Mouse (Mus musculus) adrenal gland, postnatal 36 days (tissue): Measurements from ENCODE around the gene Asb17. TPM values are rescaled to one million over a fixed set of nuclear protein-coding genes. Genes with fewer than 3 reads are reported as not detected.
"Not testable (repeated sequence)": the region's sequence is repeated elsewhere in the genome, so short reads cannot be mapped to it uniquely, and the experiment has no call there.

Experiments used
- DNase-seq, 2 experiments: peaks; one replicate each; pipeline ENCODE4 v3.0.0; 2021; ENCODE audit warnings: mixed read lengths in 1 of 2
- total RNA-seq, 2 experiments: library from RNA; stranded (reverse); gene quantifications; 2 replicates each; pipeline ENCODE4 v1.2.3; 2021

Gene Asb17
- total RNA-seq, 2 experiments from 2014 or later, result not detected

DNA sequence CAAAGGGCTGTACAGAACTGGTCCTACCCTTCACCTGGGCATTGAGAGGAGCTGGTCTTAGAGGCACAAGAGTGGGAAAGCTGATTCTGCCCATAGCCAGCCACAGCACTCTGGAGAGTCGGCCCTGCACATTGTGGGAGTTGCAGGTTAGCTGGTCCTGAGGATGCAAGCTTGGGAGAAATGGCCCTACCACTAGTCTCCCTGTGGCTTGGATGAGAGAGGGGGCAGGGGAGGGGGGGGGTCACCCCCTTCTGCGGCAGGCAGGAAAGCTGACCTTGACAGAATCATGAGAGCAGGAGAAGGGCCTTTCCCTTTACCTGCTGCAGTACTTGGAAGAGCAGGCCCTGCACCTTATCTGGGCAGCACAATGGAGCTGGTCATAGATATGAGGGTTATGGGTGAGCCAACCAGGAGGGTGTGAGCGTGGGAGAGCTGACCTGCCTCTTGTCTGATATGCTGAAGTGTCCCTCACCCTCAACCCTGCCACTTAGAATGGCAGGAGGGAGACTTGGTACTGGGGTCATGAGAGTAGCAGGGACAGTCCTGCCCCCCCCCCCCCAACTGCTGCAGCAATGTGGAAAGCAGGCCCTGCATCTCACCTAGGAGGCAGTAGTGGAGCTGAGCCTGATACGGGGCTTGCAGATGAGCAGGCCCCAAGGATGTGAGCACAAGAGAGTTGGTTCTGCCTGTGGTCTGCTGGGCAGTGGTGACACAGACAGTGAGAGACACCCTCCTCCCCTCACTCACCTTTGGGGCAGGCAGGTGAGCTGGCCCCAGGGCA is 11.9 kb upstream of the Asb17 start:
- DNase-seq, result no peak

DNA sequence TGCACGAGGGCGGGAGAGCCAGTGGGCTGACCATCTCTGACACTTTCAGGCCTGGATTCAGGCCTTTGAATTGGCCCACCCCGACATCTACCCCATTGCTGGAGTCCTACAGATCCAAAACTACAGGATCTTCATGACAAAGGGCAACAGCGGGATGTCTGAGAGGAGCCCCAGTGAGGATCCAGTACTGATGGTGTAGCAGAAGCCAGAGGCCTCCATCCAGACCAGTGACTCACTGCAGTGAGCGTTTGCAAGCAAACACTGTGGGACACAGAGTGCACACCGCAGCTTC is 11.4 kb upstream of the Asb17 start:
- no peak for DNase-seq

DNA sequence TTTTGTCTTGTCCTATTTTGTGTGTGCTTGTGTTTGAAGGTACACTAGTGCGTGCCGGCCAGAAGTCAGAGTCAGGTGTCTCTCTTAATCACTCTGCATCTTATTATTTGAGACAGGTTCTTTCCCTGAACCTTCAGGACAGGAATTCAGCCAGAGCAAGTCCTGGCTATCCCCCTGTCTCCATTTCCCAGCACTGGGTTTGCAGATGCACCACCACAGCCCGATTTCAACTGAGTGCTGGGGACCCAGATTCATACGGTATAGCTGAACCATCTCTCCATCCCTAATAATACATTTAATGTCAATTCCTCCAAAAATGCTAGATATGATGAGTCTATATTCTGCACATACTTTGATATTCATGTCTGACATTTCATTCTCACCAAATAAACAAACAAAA is 9.9 kb upstream of the Asb17 start:
- DNase-seq, result no peak

DNA sequence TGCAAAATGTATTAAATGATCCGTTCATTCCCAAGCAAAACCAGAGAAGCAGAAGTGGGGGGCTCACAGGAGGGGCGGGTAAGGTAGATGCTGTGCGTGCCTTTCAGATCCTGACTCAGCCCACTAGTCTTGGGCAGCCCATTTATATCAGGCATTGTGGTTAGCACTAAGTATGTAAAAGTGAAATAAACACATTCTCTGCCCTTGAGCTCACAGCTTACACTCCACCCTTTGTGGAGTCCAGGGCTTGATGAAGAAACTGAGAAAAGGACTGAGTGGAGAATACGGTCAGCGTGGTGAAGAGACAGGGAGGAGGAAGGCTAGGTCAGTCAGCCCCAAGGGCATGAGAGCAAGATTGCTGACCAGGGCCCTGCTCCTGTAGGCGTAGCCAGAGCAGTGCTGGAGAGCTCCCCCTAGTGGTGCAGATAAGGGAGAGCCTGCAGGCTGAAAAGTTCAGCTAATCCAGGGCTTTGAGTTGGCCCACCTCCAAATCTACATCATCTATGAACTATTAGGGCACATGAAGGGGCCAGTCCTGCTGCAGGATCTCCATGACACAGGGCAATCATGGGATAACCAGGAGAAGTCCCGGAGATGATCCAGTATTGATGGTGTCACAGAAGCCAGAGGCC is 8.4 kb upstream of the Asb17 start:
- DNase-seq, result peak; percentile 83 to 89

DNA sequence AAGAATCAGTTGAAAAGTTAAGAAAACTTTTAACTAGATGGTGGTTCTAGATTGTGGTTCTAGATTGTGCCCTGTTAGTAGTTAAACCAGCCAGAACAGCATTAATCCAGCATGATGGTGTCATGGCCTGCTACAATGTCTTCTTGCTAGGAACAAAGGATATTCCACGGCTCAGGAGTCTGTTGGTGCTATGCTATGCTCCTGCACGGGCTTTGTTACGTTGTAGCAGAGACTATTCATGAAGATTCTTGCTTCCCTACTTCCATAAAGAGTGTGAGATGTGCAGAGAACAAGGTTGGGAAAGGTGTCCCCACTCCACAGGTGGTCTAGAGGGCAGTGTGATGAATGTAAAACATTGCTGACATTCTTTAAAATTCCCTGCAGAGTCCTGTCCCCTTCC is 7.7 kb upstream of the Asb17 start:
- DNase-seq, result no peak

DNA sequence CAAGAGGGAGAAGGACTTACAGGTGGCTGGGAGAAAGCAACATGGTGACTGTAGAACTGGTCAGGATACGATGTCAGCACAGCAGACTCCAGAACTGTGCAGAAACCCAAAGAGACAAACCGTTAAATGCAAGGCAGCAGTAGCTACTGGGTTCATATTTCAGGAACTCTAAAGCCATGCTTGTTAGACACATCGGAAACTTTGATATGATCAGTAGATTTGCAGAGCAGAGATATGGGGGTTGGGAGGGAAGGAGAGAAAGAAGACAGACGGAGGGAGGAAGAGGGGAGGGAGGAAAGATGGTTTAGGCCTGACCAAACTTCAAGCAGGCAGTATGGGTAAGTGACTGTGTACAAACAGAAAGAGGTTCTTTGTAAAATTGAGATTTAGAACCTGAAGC is 6.4 kb upstream of the Asb17 start:
- no peak for DNase-seq

DNA sequence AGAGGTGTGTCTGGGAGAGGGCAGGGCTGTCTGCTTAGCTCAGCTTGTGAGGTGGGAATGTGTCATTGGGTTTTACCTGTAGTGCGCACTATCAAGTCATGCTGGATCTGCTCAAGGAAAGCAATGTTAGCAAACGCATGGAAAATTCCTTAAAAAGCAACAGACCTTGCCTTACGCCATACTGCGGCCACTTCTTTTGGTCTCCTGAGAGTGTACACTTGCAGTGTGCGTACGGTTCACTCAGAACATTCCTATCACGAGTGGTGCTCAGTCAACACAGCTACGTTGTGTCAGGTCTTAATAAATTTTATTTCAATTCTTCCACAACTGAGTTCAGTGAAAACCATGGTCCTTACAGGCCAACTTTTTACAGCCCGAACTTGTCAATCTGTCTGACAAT is 748 bp downstream of the Asb17 start:
- DNase-seq, result no peak

DNA sequence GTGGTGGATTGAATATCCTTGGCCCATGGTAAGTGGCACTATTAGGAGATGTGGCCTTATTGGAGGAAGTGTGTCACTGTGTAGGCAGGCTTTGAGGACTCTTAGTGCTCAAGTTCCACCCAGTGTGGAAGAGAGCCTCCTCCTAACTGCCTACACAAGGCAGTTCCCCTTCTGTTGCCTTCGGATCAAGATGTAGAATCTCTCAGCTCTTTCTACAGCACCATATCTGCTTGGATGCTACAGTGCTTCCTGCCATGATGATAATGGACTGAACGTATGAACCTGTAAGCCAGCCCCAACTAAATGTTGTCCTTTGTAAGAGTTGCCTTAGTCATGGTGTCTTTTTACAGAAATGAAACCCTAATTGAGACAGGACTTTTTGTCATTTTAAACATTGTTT is 1.5 kb downstream of the Asb17 start:
- DNase-seq, result no peak

DNA sequence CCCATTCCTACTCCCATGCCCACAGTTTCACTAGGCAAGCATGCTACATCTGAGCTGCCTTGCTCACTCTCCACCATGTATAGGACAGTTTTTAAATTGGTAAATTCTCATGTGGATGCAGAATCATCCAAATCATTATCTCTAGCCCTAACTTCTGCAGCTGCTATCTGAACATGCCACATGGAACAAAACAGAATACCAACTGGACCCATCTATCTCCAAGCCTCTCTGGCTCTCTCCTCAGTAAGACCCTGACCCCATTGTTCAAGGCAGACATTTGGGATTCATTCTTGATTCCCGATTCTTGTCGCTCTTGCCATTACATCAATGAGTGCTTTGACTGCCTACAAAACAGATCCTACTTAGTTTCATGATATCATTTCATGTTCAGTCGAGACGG is 2.1 kb downstream of the Asb17 start:
- no peak for DNase-seq

DNA sequence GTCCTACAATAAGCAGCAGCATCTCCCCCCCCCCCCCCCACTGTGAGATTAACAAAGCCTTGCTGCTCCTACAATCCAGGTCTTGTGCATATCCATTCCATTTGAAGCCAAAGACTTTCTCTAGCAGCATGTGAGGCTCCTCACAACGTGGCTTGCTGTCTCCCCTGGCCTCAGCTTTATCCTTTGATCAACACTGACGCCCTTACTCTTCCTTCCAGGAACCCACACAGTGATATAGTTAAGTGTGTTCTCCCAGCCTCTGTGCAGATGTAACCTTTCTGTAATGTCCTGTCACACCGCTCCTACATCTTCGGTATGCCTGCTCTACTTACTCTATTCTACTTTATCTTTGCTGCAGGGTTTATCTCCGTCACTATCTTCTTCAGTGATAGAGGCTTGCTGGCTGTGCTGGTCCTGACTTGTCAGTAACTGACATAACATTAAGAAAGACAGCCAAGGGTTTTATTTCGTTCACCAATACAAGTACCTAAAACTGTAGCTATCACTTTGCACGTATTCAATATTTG is 3.3 kb downstream of the Asb17 start:
- DNase-seq, result no peak

DNA sequence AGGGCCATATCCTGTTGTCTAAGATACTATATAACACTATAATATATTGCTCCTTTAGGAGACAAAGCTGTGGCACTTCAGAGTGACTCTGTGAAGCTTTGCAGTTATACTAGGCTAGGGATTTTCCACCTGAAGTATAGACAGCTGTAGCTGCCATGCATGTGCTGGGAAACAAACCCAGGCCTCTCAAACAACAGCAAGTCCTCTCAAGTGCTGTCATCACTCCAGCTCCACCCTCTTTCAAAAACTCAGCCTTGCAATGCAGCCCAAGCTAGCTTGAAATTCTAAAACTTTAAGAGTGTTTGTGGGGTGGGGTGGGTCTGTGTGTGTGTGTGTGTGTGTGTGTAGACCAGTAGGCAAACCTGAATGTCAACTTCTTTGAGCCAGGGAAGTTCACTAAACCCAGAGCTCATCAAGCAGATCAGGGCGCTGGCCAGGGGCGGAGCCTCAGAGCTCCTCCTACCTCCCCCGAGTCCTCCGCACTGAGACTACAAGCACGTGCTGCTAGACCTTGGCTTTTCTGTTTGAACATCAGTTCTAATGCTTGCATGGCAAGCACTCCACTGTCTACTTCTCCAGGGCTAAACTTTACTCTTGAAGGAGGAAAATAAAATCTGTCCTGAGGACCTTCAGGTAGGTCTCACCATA is 5.5 kb downstream of the Asb17 start:
- peak; percentile 39 to 47 for DNase-seq

DNA sequence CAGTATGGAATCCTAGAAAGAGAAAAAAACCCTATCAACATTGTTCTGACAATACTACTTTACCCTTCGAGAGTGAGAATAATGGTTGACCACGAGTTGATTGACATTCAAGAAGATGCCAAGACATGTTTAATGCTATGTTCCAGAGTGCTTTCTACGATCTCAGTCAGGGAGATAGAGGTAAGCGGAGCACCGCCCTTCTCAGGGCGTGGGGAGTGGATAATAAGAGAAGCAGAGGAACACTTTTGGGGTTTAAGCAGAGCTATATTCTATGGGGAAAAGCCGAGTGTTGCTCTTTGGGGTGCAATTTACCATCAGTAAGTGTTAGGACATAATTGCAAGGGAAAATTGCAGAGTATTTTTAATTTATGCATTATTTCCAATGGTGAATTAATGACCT is 6.8 kb downstream of the Asb17 start:
- DNase-seq, result no peak

DNA sequence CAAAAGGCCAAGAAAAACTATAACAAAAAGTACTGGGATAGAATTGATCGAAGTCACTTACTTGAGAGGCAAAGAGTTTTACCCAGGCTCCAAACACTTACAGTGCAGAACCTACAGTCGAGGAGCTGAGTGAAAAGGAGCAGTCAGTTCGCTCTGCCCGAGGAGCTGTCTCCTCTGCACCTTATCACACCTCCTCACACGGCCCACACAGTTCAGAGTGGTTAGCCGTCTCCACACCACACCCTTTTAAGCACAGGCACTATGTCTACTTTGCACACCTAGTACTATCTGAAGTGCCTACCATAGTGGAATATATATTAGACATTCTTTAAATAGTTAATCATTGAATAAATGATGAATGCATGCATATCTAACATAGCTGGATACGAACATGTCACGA is 8.3 kb downstream of the Asb17 start:
- DNase-seq, result no peak

DNA sequence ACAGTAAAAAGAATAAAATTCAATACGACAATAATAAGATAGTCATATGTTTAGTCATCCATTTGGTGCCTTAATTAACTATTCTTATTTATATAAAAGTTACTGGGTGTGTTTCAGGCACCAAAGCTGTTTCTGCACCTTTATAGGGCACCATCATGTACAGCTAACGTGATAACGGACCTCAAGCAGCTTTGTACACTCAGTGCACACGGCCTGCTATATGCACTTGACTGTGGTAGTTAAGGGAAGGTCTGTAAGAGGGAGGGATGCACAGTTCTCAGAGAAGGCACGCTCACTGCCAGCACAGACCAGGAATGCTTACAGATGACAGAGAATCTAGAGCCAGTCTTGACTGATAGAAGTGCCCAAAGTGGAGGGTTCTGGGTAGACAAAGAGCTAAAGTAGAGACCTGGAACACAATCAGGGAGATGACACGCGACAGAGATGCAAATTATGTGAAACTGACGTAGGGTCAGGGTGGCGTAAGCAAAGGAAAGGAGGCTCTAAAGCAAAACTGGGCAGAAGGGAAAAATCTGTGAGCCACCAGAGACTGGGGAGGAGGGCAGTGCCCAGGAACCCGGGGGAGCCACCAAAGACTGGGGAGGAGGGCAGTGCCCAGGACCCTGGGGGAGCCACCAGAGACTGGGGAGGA is 14.5 kb downstream of the Asb17 start:
- no peak for DNase-seq

DNA sequence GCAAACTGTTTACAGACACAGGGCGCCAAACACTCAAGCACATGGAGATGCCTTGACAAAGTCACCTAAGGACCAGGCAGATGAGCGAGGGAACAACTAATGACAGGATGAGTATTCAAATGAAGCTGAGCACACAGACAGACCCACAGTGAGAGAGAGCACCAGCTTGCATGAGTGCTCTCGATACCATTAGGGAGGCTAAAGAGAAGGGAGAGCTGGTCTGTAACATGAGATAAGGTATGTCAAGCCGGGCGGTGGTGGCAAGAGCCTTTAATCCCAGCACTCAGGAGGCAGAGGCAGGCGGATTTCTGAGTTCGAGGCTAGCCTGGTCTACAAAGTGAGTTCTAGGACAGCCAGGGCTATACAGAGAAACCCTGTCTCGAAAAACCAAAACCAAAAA is 16.4 kb downstream of the Asb17 start:
- not testable (repeated sequence) for DNase-seq

DNA sequence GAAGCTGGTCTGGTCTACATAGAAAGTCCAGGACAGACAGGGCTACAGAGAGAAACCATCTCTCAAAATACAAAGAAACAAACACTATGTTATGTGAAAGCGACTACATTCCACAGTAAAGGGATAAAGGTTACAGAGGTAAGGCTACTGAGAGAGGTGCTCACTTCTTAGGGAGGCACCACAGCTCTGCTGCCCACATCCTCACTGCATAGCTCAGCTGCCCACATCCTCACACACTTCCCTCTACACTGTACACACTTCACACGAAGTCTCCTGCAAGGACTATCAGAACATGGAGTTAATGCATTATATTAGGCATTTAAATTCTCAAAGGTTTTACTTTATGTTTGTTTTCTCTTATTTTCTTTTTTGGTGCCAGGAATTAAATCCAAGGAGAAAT is 19.8 kb downstream of the Asb17 start:
- DNase-seq, result no peak

DNA sequence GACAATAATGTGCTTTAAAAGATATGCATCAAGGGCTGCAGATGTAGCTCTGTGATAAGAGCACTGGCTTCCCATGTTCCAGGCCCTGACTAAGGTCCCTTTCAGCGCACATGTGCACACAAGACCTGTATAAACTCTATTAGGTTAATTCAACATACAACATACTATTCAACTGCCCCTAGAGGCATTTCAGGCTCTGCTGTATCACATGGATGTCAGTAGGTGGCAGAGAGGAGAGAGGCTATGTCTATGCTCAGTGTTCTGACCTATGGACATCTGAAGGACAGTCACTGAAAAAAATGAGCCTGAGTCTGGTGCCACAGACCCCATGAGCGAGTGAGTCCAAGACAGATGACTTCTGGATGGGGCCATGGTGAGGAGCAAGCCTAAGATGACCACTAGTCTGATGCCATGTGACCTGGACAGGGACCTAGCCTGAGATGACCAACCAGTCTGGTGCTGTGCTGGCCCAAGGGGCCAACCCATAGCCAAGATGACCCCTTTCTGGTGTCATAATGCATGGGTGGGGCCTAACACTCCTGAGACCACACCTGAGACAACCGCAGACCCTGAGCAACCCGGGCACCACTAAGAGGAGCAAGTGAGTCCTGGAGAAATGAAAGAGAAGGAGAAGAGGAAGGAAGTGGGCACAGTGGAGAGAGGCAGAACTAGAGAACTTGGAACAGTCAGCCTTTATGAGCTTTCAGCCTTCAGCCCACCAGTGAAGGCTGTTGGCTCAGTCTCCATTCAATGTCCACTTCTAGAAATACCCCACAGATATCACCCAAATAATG is 20.8 kb downstream of the Asb17 start:
- no peak for DNase-seq

DNA sequence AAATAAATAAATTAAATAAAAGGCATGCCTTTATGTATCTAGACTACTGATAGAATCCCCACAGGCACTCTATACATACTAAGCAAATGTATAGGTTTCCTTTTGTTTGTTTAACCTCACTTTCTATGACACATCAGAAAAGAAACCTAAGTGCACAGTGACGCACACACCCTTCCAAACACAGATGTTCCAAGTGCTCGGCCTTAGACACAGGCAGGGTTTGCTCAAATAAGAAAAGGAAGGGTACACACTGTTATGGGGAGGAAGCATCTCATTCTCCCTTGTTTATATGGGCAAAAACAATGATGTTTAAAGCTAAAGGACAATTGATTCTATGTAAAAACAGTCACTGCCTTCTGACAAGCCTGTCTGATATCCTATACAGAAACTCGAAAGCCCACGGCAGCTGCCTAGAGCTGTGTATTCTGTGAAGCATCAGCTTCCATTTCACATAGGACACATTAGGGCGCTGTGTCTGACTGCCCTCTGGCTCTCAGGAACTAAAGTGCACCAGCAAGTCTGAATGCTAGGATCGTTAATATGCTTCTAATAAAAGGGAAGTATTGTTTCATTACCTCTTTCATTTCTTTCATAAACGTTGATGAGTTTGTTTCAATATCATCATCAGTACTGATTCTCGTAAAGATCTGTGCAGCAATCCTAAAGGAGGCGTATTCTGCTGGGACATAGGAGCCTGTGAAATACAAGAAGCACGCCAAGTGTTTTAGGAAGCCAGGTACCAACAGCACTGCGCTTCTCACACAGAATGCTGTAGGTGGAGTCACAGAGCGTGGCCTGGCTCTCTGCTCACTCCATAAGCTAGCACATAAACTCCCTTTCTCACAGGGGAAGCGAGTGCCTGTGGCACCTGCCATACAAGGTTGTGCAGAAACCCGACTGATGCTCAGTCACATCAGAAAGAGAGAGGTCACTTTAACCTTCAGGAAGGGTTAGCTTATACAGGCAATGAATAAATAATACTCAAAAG is 23.4 kb downstream of the Asb17 start:
- no peak for DNase-seq

DNA sequence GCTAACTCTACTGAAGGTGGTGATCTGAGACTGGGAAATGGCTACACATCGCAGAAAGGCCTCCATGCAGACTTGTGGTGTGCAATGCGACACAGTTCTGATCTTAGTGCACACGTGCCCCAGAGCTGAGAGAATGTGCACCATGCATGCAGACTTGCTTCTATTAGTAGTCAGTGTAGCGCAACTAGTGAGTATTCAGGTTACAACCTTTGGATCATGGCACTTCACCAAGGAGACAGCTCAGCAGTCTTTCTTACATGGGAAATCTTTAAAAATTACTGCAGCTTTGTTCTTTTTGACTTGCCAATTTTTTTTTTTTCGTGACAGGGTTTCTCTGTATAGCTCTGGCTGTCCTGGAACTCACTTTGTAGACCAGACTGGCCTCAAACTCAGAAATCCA is 27.4 kb downstream of the Asb17 start:
- no peak for DNase-seq

DNA sequence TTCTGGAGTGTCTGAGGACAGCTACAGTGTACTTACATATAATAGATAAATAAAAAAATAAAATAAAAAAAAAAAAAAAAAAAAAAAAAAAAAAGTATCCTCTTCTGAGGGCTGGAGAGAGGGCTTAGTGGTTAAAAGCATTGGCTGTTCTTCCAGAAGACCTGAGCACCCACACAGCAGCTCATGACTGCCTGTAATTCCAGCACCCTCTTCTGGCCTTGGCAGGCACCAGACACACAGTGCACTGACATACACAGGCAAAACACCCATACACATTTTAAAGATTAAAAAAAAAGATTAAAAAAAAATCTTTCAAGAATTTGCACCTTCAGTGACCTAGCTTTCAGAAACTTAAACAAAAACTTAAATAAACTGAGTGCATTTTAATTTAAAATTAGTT is 42.3 kb downstream of the Asb17 start:
- DNase-seq, result no peak

DNA sequence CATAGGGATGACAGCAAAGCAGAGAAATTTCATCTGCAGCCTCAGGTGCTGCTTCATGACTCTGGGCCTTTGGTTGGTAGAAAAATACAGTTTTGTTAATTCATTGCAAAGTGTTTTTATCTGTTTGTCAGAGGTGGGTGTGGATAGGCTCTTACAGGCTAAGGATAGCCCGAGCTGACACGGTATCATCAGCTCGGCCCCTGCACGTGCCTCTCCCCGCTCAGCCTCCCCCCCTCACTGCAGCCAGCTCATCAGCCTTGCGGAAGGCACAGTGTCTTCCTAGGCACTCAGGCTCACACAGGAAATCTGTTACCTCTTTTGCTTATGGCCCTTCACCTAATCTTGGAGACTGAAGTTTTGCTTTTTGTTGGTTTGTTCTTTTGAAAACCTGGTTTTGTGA is 44.1 kb downstream of the Asb17 start:
- DNase-seq, result no peak
